Mouse (Mus musculus): ENCODE measurements around the gene Camk2b. TPM values are rescaled to one million over a fixed set of nuclear protein-coding genes. Genes with fewer than 3 reads are reported as not detected.

Camk2b gene
- total RNA-seq, 2 experiments from 2014 or later, result 0.38 to 0.59 TPM

- ATAC-seq (ENCODE audit: poor library complexity, severe bottlenecking), result peak; percentile 61
Measured at GRCm38 (mm10) chr11:5990910-5991309, 75.3 kb downstream of the Camk2b start.

- no peak for ATAC-seq (ENCODE audit: poor library complexity, severe bottlenecking)
Measured at GRCm38 (mm10) chr11:5989954-5990593, 76.1 kb downstream of the Camk2b start.

- ATAC-seq (ENCODE audit: poor library complexity, severe bottlenecking), result no peak
Measured at GRCm38 (mm10) chr11:5988126-5988525, 78.0 kb downstream of the Camk2b start.

GRCm38 (mm10) chr11:5983629-5984028, 82.5 kb downstream of the Camk2b start:
- ATAC-seq (ENCODE audit: poor library complexity, severe bottlenecking), result no peak

GRCm38 (mm10) chr11:5981323-5981722, 84.8 kb downstream of the Camk2b start:
- ATAC-seq (ENCODE audit: poor library complexity, severe bottlenecking), result no peak

- no peak for ATAC-seq (ENCODE audit: poor library complexity, severe bottlenecking)
Measured at GRCm38 (mm10) chr11:5980561-5980960, 85.6 kb downstream of the Camk2b start.

GRCm38 (mm10) chr11:5980108-5980507, 86.1 kb downstream of the Camk2b start:
- ATAC-seq (ENCODE audit: poor library complexity, severe bottlenecking), result no peak

GRCm38 (mm10) chr11:5979088-5979487, 87.1 kb downstream of the Camk2b start:
- ATAC-seq (ENCODE audit: poor library complexity, severe bottlenecking), result no peak

GRCm38 (mm10) chr11:5976106-5976505, 90.1 kb downstream of the Camk2b start:
- ATAC-seq (ENCODE audit: poor library complexity, severe bottlenecking), result no peak

GRCm38 (mm10) chr11:5975068-5975467, 91.1 kb downstream of the Camk2b start:
- no peak for ATAC-seq (ENCODE audit: poor library complexity, severe bottlenecking)

GRCm38 (mm10) chr11:5974053-5974452, 92.1 kb downstream of the Camk2b start:
- peak; percentile 56; the same call in 1 of the 2 replicates for ATAC-seq (ENCODE audit: poor library complexity, severe bottlenecking)

- no peak for ATAC-seq (ENCODE audit: poor library complexity, severe bottlenecking)
Measured at GRCm38 (mm10) chr11:5973151-5973550, 93.0 kb downstream of the Camk2b start.

GRCm38 (mm10) chr11:5971202-5971601, 95.0 kb downstream of the Camk2b start:
- no peak for ATAC-seq (ENCODE audit: poor library complexity, severe bottlenecking)

- ATAC-seq (ENCODE audit: poor library complexity, severe bottlenecking), result no peak
Measured at GRCm38 (mm10) chr11:5968223-5968622, 97.9 kb downstream of the Camk2b start.

- no peak for ATAC-seq (ENCODE audit: poor library complexity, severe bottlenecking)
Measured at GRCm38 (mm10) chr11:5966751-5967150, 99.4 kb downstream of the Camk2b start.

- ATAC-seq (ENCODE audit: poor library complexity, severe bottlenecking), result no peak
Measured at GRCm38 (mm10) chr11:5965865-5966264, 100.3 kb downstream of the Camk2b start.

- no peak for ATAC-seq (ENCODE audit: poor library complexity, severe bottlenecking)
Measured at GRCm38 (mm10) chr11:5960051-5960450, 106.1 kb downstream of the Camk2b start.

GRCm38 (mm10) chr11:5955546-5956276, 110.5 kb downstream of the Camk2b start, which contains the start of gene Ykt6:
Ykt6 (plus strand) TSS chr11:5955693.
- peak; percentile 94 for ATAC-seq (ENCODE audit: poor library complexity, severe bottlenecking)

- peak; percentile 62 for ATAC-seq (ENCODE audit: poor library complexity, severe bottlenecking)
Measured at GRCm38 (mm10) chr11:5954965-5955504, 111.1 kb downstream of the Camk2b start.

GRCm38 (mm10) chr11:5954435-5954834, 111.7 kb downstream of the Camk2b start:
- no peak for ATAC-seq (ENCODE audit: poor library complexity, severe bottlenecking)

GRCm38 (mm10) chr11:5953130-5953765, 112.9 kb downstream of the Camk2b start:
- no peak for ATAC-seq (ENCODE audit: poor library complexity, severe bottlenecking)
